In genomic region chr1:134297265-134297664, GRCm38 (mm10) we compare ENCODE assay signal across 19 mouse cellular contexts. TPM values are rescaled to one million over a fixed set of nuclear protein-coding genes. Genes with fewer than 3 reads are reported as not detected.
DNase-seq lines count a peak whose midpoint lies in the region; ATAC-seq and TF ChIP-seq lines count a peak whose summit lies in the region.
"Had no signal": no experiment of that assay in that cellular context is flagged by ENCODE, and none has a peak within 500 bp of the region (broad histone marks: within the 10 kb centered on the region; RNA-seq: fewer than 3 reads in every experiment).

No protein-coding gene starts in this region.

- H3K27me3 ChIP-seq in hindbrain, postnatal 0 days (ENCODE audit: insufficient read depth, low read length), result no peaks in the 10 kb centered on the region
- peaks cover 17% of the 10 kb centered on the region; the same call in 1 of the 2 replicates for H3K27me3 ChIP-seq in hindbrain, embryonic 11.5 days (ENCODE audit: control insufficient read depth, insufficient read depth, low read length)

- no peak for TF ChIP-seq CTCF in hindbrain, postnatal 0 days (IDR thresholded peaks at IDR 0.05; ENCODE audit: low read depth)

- H3K27ac ChIP-seq in hindbrain, postnatal 0 days, result no peak overlapping the region
- no peak overlapping the region for H3K27ac ChIP-seq in hindbrain, embryonic 11.5 days (ENCODE audit: low read depth, low read length)
- H3K27ac ChIP-seq: midbrain, embryonic 12.5 days had no signal

- H3K4me3 ChIP-seq in hindbrain, postnatal 0 days (ENCODE audit: low read length), result no peak overlapping the region
- H3K4me3 ChIP-seq in hindbrain, embryonic 11.5 days (ENCODE audit: low read depth, low read length), result no peak overlapping the region
- H3K4me3 ChIP-seq: midbrain, embryonic 12.5 days had no signal

- no peaks in the 10 kb centered on the region; the same call in 1 of the 2 replicates for H3K36me3 ChIP-seq in hindbrain, postnatal 0 days (ENCODE audit: insufficient read depth, low read length)
- no peaks in the 10 kb centered on the region for H3K36me3 ChIP-seq in hindbrain, embryonic 11.5 days (ENCODE audit: control insufficient read depth, insufficient read depth, low read length)
- H3K36me3 ChIP-seq: midbrain, embryonic 12.5 days had no signal

- WGBS in hindbrain, postnatal 0 days, result 68% methylated on average over 8 of the region's 8 CpGs
- WGBS in hindbrain, embryonic 11.5 days, result 86% methylated on average over 8 of the region's 8 CpGs

- no peak overlapping the region for H3K4me2 ChIP-seq in hindbrain, postnatal 0 days (ENCODE audit: low read depth, low read length)
- no peak overlapping the region for H3K4me2 ChIP-seq in hindbrain, embryonic 11.5 days (replicated peaks; ENCODE audit: low read depth, low read length)
- H3K4me2 ChIP-seq: midbrain, embryonic 12.5 days had no signal

- H3K4me1 ChIP-seq in hindbrain, postnatal 0 days (ENCODE audit: insufficient read depth, low read length), result no peaks in the 10 kb centered on the region
- H3K4me1 ChIP-seq in hindbrain, embryonic 11.5 days (replicated peaks; ENCODE audit: control insufficient read depth, insufficient read depth, low read length), result no peaks in the 10 kb centered on the region

- no peak for ATAC-seq in hindbrain, postnatal 0 days
- no peak for ATAC-seq in hindbrain, embryonic 11.5 days (ENCODE audit: low FRiP score)
- ATAC-seq in megakaryocyte, adult 5-6 weeks (ENCODE audit: poor library complexity, severe bottlenecking), result no peak
- ATAC-seq: forebrain, postnatal 0 days; liver, postnatal 0 days had no signal

- H3K9me3 ChIP-seq in hindbrain, postnatal 0 days (ENCODE audit: low read length), result no peaks in the 10 kb centered on the region
- H3K9me3 ChIP-seq in hindbrain, embryonic 11.5 days (ENCODE audit: control insufficient read depth, low read length), result no peaks in the 10 kb centered on the region

- H3K9ac ChIP-seq in hindbrain, postnatal 0 days (replicated peaks; ENCODE audit: low read length), result no peak overlapping the region
- H3K9ac ChIP-seq in hindbrain, embryonic 11.5 days (ENCODE audit: low read depth, low read length), result no peak overlapping the region
- H3K9ac ChIP-seq: forebrain, postnatal 0 days; liver, postnatal 0 days; midbrain, embryonic 12.5 days had no signal

- peak; percentile 55 for DNase-seq in hindbrain, postnatal 0 days (ENCODE audit: low spot score)
- no peak for DNase-seq in hindbrain, embryonic 11.5 days (ENCODE audit: low spot score)
- peak; percentile 92 to 96 for DNase-seq in cerebellum, adult 18-20 months
- DNase-seq in cerebellum, postnatal 14 days, result peak; percentile 94
- peak; percentile 44 to 55 for DNase-seq in layer of hippocampus, postnatal 14 days (ENCODE audit: low spot score in 2 of 2)
- DNase-seq in lung, adult 18-20 months, result no peak
- no peak for DNase-seq in heart, adult 8-10 months (ENCODE audit: low spot score)
- DNase-seq: adrenal gland, postnatal 36 days; forebrain, postnatal 0 days; kidney, adult 8-10 months; liver; liver, postnatal 0 days had no signal

RNA-seq across cellular contexts. Expression of gene Myog, which starts 7.5 kb away (rescaled TPM):
- 0.16 TPM in 1 of 2 replicates, not detected in the other for total RNA-seq in hindbrain, postnatal 0 days (2014; rRNA removed)
- not detected in 2 replicates for polyA plus RNA-seq in hindbrain, postnatal 0 days (2015; fragmentation: Nextera tagmentation; extraction: Ambion mirVana)
- polyA plus RNA-seq in hindbrain, embryonic 11.5 days (2014; fragmentation: Nextera tagmentation; extraction: Ambion mirVana), result 5.5 and 12.2 TPM in 2 replicates
- not detected for total RNA-seq in layer of hippocampus, postnatal 14 days (2021)
- total RNA-seq in heart, adult 8-10 months (2022), result not detected
- not detected in 2 replicates for total RNA-seq in megakaryocyte, adult 5-6 weeks (2015)
- total RNA-seq in megakaryocyte, adult 5-6 weeks (2017), result not detected in 2 replicates
- total RNA-seq: adrenal gland, postnatal 36 days; hematopoietic stem cell, adult 5-6 weeks; left cerebral cortex, postnatal 25 days had no signal
- polyA plus RNA-seq: gonadal fat pad, adult 2 months; large intestine, adult 2 months; liver, postnatal 0 days; small intestine, adult 2 months had no signal

RNA-seq across cellular contexts. Expression of gene Ppfia4, which starts 35.5 kb away (rescaled TPM):
- 42.7 and 46.5 TPM in 2 replicates for total RNA-seq in hindbrain, postnatal 0 days (2014; rRNA removed)
- polyA plus RNA-seq in hindbrain, postnatal 0 days (2015; fragmentation: Nextera tagmentation; extraction: Ambion mirVana), result 30.6 and 31.6 TPM in 2 replicates
- 1.9 and 2.1 TPM in 2 replicates for polyA plus RNA-seq in hindbrain, embryonic 11.5 days (2014; fragmentation: Nextera tagmentation; extraction: Ambion mirVana)
- 10 to 100 TPM; 82.3 to 86.7 TPM for total RNA-seq in layer of hippocampus, postnatal 14 days (2021)
- 1 to 10 TPM in 1 of 4 experiments, under 1 TPM in 3; 0.63 to 1.1 (median 0.95) TPM for total RNA-seq in heart, adult 8-10 months (2022)
- 43.1 and 50.5 TPM in 2 replicates for total RNA-seq in megakaryocyte, adult 5-6 weeks (2015)
- 47.0 and 55.6 TPM in 2 replicates for total RNA-seq in megakaryocyte, adult 5-6 weeks (2017)

Comparison
In these comparisons a context has a peak if more than half of its experiments do, and no peak if none do; other contexts are left out.
1. DNase-seq: peak in hindbrain, postnatal 0 days (single experiment), cerebellum, adult 18-20 months (2 of 2), cerebellum, postnatal 14 days (2 of 2) and layer of hippocampus, postnatal 14 days (2 of 2); none in hindbrain, embryonic 11.5 days (single experiment), lung, adult 18-20 months (0 of 2) and heart, adult 8-10 months (single experiment).
2. RNA of gene Ppfia4, which starts 35.5 kb away (total RNA-seq): 82.3 to 86.7 TPM in layer of hippocampus, postnatal 14 days, 43.1 to 55.6 TPM in megakaryocyte, adult 5-6 weeks and 42.7 to 46.5 TPM in hindbrain, postnatal 0 days; 0.63 to 1.1 TPM in heart, adult 8-10 months; every median in the first group is over 10 times any median in the second.